Mouse (Mus musculus): ENCODE measurements around the gene Napb. TPM values are rescaled to one million over a fixed set of nuclear protein-coding genes. Genes with fewer than 3 reads are reported as not detected.

The Napb gene
- polyA plus RNA-seq, 1 experiment from 2014 or later = 96.5 TPM

DNA sequence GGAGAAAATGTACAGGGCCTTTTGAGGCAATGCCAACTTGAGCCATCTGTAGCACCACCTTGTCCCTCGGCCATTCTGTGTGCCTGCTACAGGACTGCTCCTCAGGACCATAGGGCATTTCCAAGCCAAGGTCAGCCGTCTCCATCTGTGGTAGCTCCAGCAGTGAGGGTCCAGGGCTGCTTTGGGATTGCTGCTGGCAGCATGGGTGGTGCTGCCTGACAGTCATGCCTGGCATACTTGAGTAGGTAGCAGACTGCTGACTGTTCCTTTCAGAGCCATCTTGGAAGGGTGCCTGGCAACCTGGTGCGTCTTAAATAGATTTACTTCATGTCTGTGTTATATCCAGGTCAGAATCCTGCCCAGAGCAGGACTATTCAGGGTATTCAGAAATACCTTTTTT, 10.7 kb upstream of the Napb start:
- Histone ChIP-seq H3K4me1 (ENCODE audit: control insufficient read depth, insufficient read depth, low read depth, low read length) (no peaks in the 10 kb centered on the region), H3K9ac (ENCODE audit: low read depth, low read length) (no peak overlapping the region), H3K9me3 (ENCODE audit: control insufficient read depth, low read length) (no peaks in the 10 kb centered on the region), H3K27ac (ENCODE audit: low read depth, low read length) (no peak overlapping the region), H3K36me3 (ENCODE audit: control insufficient read depth, insufficient read depth, low read length) (no peaks in the 10 kb centered on the region), H3K27me3 (replicated peaks; ENCODE audit: control insufficient read depth, insufficient read depth, low read length) (no peaks in the 10 kb centered on the region), H3K4me3 (ENCODE audit: low read length) (no peak overlapping the region), H3K4me2 (ENCODE audit: low read length) (no peak overlapping the region)
- WGBS = 63% methylated on average over 3 of the region's 3 CpGs
- ATAC-seq = peak; percentile 70; the same call in 1 of the 2 replicates

DNA sequence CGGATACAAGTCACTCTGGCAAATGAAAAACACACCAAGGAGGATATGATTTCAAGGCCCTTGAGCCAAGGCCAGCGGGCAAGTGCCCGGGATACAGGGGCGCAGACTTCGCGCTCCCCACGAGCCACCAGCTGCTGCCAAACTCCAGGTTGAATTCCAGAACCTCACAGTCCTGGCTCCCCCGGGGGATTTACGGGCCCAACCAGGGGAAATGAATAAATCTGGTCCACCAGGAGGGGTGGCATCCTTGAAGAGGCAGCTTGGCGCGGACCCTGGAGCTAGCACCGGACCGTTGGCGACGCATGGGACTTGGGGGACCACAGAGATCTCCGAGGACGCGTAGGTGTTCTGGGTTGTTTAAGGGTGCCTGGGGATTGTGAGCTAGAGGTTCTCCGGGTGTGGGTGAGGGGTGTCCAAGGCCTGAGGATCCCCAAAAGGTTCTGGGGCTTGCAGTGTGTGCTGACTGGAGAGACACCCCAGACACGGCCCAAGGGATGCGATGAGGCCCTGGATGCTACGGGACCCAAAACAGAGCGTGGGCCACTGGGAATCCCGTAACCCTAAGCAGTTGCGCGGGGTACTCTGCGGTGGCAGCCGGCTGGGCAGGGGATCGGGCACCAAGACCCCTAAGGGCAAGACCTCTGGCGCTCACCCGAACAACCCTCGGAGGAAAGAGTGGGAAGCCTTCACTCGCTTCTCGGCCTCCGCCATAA, 497 bp downstream of the Napb start:
- WGBS = under 1% methylated on average over 34 of the region's 35 CpGs
- H3K27ac ChIP-seq (ENCODE audit: low read depth, low read length) = peak overlapping the region; percentile 69

DNA sequence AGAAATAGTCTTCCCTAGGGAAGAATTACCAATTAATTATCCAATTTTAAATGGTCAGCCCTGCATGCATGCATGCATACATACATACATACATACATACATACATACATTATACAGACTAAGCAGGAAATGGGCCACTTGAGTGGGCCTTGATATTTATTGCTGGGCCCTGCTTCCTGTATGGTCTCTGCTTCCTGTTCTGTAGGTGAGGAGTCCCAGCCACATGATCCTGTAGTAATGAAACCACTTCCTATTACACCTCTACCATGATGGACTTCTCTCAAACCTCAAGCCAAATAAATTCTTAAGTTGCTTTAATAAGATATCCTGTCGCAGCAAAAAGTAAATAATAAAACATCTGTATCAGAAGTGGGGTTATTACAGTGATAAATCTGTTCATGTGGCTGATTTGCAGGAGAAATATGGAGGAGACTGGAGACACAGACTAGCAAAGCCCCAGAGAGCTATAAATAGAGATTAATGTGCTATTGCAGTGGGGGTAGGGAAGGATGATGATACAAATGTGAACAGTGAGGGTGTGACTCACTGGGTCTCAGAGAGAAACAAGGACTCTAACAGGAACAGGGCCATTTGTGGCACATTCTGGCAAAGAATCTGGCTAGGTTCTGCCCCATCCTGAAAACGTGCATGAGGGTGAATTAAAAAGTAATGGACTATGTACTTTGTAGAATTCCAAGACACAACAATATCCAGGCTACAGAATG, 12.8 kb downstream of the Napb start:
- Histone ChIP-seq H3K36me3 (ENCODE audit: control insufficient read depth, insufficient read depth, low read length) (no peaks in the 10 kb centered on the region), H3K27ac (ENCODE audit: low read depth, low read length) (no peak overlapping the region), H3K9ac (ENCODE audit: low read depth, low read length) (no peak overlapping the region), H3K4me3 (ENCODE audit: low read length) (no peak overlapping the region), H3K27me3 (replicated peaks; ENCODE audit: control insufficient read depth, insufficient read depth, low read length) (no peaks in the 10 kb centered on the region), H3K9me3 (ENCODE audit: control insufficient read depth, low read length) (no peaks in the 10 kb centered on the region), H3K4me2 (ENCODE audit: low read length) (no peak overlapping the region), H3K4me1 (ENCODE audit: control insufficient read depth, insufficient read depth, low read depth, low read length) (no peaks in the 10 kb centered on the region)
- WGBS = 84% methylated on average over 2 of the region's 2 CpGs
- ATAC-seq = no peak

More for the DNA sequence above, 497 bp downstream of the Napb start:
- H3K4me1 ChIP-seq (ENCODE audit: control insufficient read depth, insufficient read depth, low read depth, low read length) = peaks cover 12% of the 10 kb centered on the region
- no peaks in the 10 kb centered on the region for H3K27me3 ChIP-seq (replicated peaks; ENCODE audit: control insufficient read depth, insufficient read depth, low read length)
- peak overlapping the region; percentile 84 for H3K4me2 ChIP-seq (ENCODE audit: low read length)
- H3K9ac ChIP-seq (ENCODE audit: low read depth, low read length) = peak overlapping the region; percentile 90
- peak overlapping the region; percentile 88 for H3K4me3 ChIP-seq (ENCODE audit: low read length)
- peak; percentile 82; the same call in 1 of the 2 replicates for ATAC-seq
- H3K9me3 ChIP-seq (ENCODE audit: control insufficient read depth, low read length) = no peaks in the 10 kb centered on the region
- H3K36me3 ChIP-seq (ENCODE audit: control insufficient read depth, insufficient read depth, low read length) = no peaks in the 10 kb centered on the region

DNA sequence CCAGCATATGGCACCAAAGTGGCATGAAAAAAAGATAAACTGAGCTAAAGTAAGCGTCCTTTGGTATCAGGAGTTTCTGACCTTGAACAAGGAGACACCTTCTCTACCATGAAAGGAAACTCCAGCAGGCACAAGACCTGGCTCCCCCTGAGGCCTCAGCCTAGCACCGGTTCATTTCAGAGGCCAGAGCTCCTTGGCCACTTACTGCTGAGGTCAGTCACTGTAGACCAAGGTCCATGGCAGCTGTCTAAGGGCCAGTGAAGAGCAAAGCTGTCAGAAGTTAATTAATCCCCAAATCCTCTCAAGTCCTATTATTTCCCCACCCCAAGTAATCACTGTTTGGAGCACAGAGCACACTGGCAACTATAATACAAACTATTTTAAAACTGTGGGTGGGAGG, 15.2 kb downstream of the Napb start:
- no peaks in the 10 kb centered on the region for H3K4me1 ChIP-seq (ENCODE audit: control insufficient read depth, insufficient read depth, low read depth, low read length)
- H3K36me3 ChIP-seq (ENCODE audit: control insufficient read depth, insufficient read depth, low read length) = no peaks in the 10 kb centered on the region
- H3K4me3 ChIP-seq (ENCODE audit: low read length) = no peak overlapping the region
- no peaks in the 10 kb centered on the region for H3K27me3 ChIP-seq (replicated peaks; ENCODE audit: control insufficient read depth, insufficient read depth, low read length)
- ATAC-seq = no peak
- 80% methylated on average over 2 of the region's 2 CpGs for WGBS
- no peak overlapping the region for H3K27ac ChIP-seq (ENCODE audit: low read depth, low read length)
- no peaks in the 10 kb centered on the region for H3K9me3 ChIP-seq (ENCODE audit: control insufficient read depth, low read length)
- H3K9ac ChIP-seq (ENCODE audit: low read depth, low read length) = no peak overlapping the region
- H3K4me2 ChIP-seq (ENCODE audit: low read length) = no peak overlapping the region

DNA sequence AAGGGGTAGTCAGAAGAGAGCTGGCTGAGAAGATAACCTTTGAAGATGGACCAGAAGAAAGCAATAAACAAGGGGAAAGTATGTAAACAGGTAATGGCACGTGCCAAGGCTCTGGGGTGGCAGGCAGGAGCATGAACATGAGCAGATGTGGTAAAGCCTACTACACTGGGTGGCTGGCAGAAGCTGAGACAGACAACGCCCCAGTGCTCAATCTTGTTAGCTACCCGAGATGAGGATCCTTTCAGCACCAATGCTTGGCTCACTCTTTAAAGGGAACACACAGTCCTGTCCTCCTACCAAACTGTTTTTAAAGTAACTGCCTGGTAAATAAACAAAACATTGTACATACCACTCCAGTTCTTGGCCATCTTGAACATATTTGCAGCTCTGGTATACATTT, 19.9 kb downstream of the Napb start:
- H3K9me3 ChIP-seq (ENCODE audit: control insufficient read depth, low read length) = no peaks in the 10 kb centered on the region
- WGBS = 85% methylated on average over 3 of the region's 3 CpGs

DNA sequence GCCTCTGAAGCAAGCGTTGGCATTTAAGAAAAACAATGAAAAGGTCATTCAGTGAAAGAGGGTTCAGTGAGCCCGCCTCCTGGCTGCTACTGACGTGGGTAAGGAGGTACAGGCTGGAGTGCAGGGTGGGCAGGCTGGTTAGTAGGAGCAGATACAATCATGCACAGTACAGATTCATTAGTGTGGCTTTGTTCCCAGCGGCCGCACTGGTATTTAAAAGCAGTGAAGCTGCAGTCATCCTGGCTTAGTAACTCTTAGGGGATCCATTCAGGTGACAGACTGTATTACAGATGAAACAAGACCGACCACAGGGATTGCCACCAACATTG, 25.1 kb downstream of the Napb start:
- no peak overlapping the region for H3K4me2 ChIP-seq (ENCODE audit: low read length)
- 51% methylated on average over 6 of the region's 6 CpGs for WGBS
- no peak overlapping the region for H3K4me3 ChIP-seq (ENCODE audit: low read length)
- no peaks in the 10 kb centered on the region for H3K4me1 ChIP-seq (ENCODE audit: control insufficient read depth, insufficient read depth, low read depth, low read length)
- H3K9ac ChIP-seq (ENCODE audit: low read depth, low read length) = no peak overlapping the region
- peak; percentile 49; the same call in 1 of the 2 replicates for ATAC-seq
- H3K27ac ChIP-seq (ENCODE audit: low read depth, low read length) = no peak overlapping the region
- peaks cover 16% of the 10 kb centered on the region for H3K36me3 ChIP-seq (ENCODE audit: control insufficient read depth, insufficient read depth, low read length)
- H3K27me3 ChIP-seq (replicated peaks; ENCODE audit: control insufficient read depth, insufficient read depth, low read length) = no peaks in the 10 kb centered on the region
- H3K9me3 ChIP-seq (ENCODE audit: control insufficient read depth, low read length) = no peaks in the 10 kb centered on the region

More for the DNA sequence above, 19.9 kb downstream of the Napb start:
- Histone ChIP-seq H3K9ac (ENCODE audit: low read depth, low read length) (no peak overlapping the region), H3K36me3 (ENCODE audit: control insufficient read depth, insufficient read depth, low read length) (peaks cover 13% of the 10 kb centered on the region), H3K27me3 (replicated peaks; ENCODE audit: control insufficient read depth, insufficient read depth, low read length) (no peaks in the 10 kb centered on the region), H3K4me3 (ENCODE audit: low read length) (no peak overlapping the region), H3K4me2 (ENCODE audit: low read length) (no peak overlapping the region), H3K4me1 (ENCODE audit: control insufficient read depth, insufficient read depth, low read depth, low read length) (no peaks in the 10 kb centered on the region), H3K27ac (ENCODE audit: low read depth, low read length) (no peak overlapping the region)
- ATAC-seq = no peak

DNA sequence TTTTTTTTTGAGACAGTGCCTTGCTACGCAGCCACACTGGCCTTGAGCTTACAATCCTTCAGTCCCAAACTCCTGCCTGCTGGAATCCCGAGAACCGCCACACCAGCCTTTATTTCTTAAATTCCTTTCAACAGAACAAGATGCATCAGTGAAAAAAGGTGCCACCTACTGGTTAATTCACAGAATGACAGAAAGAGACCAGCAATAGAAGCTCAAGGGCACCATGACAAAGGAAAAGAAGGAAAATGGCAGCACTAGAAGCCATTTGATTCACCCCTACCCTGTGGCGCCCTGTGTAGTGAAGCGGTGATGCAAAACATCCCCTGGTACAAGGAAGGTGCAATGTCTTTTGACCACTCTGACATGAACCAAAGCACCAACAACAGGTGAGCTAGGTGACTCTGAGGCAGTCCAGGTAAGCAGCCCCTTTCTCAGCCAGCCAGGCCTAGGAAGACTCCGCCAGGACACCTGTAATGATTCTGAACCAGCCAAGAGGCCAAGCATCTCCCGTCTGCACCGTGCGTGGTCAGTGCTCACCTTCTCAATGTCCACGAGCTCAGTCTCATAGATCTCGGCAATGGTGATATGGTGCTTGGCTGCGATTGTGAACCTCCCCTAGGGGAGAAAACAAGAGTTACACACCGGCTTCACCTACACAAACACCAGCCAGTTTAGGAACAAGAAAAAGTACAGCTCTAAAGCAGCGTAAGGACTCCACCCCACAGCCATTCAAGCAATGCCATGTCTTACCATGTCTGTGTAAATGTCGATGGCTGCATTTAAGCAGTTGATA, 25.7 kb downstream of the Napb start:
- Histone ChIP-seq H3K9me3 (ENCODE audit: control insufficient read depth, low read length) (no peaks in the 10 kb centered on the region), H3K36me3 (ENCODE audit: control insufficient read depth, insufficient read depth, low read length) (peaks cover 14% of the 10 kb centered on the region), H3K4me2 (ENCODE audit: low read length) (no peak overlapping the region), H3K9ac (ENCODE audit: low read depth, low read length) (no peak overlapping the region), H3K27ac (ENCODE audit: low read depth, low read length) (no peak overlapping the region), H3K4me1 (ENCODE audit: control insufficient read depth, insufficient read depth, low read depth, low read length) (no peaks in the 10 kb centered on the region), H3K4me3 (ENCODE audit: low read length) (no peak overlapping the region), H3K27me3 (replicated peaks; ENCODE audit: control insufficient read depth, insufficient read depth, low read length) (no peaks in the 10 kb centered on the region)
- WGBS = 73% methylated on average over 15 of the region's 15 CpGs
- peak; percentile 43 for ATAC-seq

DNA sequence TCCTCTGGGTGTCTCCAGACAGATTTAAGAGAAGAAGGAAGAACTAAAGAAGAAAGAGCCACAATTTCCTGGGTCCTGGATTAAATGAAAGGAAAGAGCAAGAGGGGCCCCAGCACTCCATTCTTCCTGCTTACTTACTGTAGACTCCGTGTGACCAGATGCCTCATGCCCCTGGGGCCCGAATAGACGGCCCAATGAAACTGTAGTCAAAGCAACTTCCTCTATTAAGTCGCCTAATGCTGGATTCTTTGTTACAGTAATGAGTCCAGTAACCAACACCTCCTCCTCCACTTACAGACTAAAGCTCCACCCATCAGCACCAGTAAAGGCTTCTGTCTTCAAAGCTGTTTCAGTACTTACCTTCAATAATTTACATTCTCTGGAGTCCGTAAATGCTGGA, 33.7 kb downstream of the Napb start:
- no peak overlapping the region for H3K4me2 ChIP-seq (ENCODE audit: low read length)
- no peak overlapping the region for H3K9ac ChIP-seq (ENCODE audit: low read depth, low read length)
- H3K36me3 ChIP-seq (ENCODE audit: control insufficient read depth, insufficient read depth, low read length) = peaks cover 22% of the 10 kb centered on the region
- no peak for ATAC-seq
- no peaks in the 10 kb centered on the region for H3K4me1 ChIP-seq (ENCODE audit: control insufficient read depth, insufficient read depth, low read depth, low read length)
- H3K27me3 ChIP-seq (replicated peaks; ENCODE audit: control insufficient read depth, insufficient read depth, low read length) = no peaks in the 10 kb centered on the region
- H3K27ac ChIP-seq (ENCODE audit: low read depth, low read length) = no peak overlapping the region
- H3K9me3 ChIP-seq (ENCODE audit: control insufficient read depth, low read length) = no peaks in the 10 kb centered on the region
- WGBS = 84% methylated on average over 5 of the region's 5 CpGs
- no peak overlapping the region for H3K4me3 ChIP-seq (ENCODE audit: low read length)

DNA sequence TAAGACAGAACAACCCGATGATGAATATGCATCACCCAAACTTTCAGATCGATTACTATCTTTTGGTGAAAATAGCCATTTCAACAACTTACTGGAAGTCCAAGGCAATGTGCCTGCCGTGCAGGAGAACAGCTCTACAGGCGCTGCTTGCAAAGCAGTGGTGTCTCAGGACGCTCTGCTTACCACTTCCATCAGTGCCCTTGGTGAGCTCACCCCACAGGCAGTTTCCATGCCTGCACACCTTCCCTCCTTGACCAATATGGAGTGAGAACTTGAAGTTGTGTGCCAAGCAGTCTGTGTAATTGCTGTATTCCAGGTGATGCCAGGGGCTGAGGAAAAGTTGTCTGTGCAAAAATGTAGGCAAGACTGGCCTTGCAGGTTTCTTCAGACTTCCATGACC, 41.5 kb downstream of the Napb start:
- 96% methylated on average over 5 of the region's 5 CpGs for WGBS
- no peak for ATAC-seq
- H3K4me2 ChIP-seq (ENCODE audit: low read length) = no peak overlapping the region
- no peak overlapping the region for H3K9ac ChIP-seq (ENCODE audit: low read depth, low read length)
- H3K9me3 ChIP-seq (ENCODE audit: control insufficient read depth, low read length) = no peaks in the 10 kb centered on the region
- no peaks in the 10 kb centered on the region for H3K4me1 ChIP-seq (ENCODE audit: control insufficient read depth, insufficient read depth, low read depth, low read length)
- H3K4me3 ChIP-seq (ENCODE audit: low read length) = no peak overlapping the region
- H3K36me3 ChIP-seq (ENCODE audit: control insufficient read depth, insufficient read depth, low read length) = peaks cover 24% of the 10 kb centered on the region
- H3K27me3 ChIP-seq (replicated peaks; ENCODE audit: control insufficient read depth, insufficient read depth, low read length) = no peaks in the 10 kb centered on the region
- H3K27ac ChIP-seq (ENCODE audit: low read depth, low read length) = no peak overlapping the region

Measured in hindbrain, embryonic 16.5 days (tissue).